9 mouse cellular contexts compared by ENCODE assay signal in the genomic region with DNA sequence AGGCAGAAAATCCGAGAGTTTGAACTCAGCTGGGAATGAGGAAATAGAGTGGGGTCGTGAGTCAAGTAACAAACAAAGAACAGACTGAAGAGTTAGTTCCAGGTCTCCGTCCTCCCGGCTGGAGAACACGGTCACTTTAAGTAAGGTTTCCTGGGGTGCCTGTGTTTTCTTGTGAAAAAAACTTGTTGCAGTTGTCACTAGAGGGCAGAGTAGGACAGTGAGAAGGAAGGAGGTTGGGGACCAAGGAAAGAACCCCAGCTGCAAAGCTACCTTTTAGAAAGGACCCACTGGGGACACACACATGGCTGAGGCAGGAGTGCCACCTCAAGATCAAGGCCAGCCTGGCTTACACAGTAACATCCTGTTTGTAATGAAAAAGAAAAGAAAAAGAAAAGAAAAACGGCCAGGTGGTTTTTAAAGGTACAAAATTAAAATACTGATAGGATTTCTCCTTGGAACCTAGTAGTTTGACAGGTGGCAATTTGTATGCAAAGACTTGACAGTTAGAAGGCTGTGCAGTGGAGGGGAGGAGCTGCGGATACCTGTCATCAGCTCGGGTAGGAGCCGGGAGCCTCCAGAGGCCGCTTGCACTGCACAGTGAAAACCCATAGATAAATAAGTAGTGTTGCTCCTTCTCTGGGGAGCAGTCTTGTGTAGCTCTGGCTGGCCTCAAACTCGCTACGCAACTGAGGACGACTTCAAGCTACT. TPM values are rescaled to one million over a fixed set of nuclear protein-coding genes. Genes with fewer than 3 reads are reported as not detected.
DNase-seq lines count a peak whose midpoint lies in the region; ATAC-seq lines count a peak whose summit lies in the region.
"Had no signal": no experiment of that assay in that cellular context is flagged by ENCODE, and none has a peak within 500 bp of the region (broad histone marks: within the 10 kb centered on the region; RNA-seq: fewer than 3 reads in every experiment).

No protein-coding gene starts in this region.

- ATAC-seq in midbrain, embryonic 16.5 days = no peak
- ATAC-seq in midbrain, embryonic 15.5 days (replicated peaks) = no peak
- ATAC-seq in limb, embryonic 12.5 days (ENCODE audit: insufficient number of reproducible peaks, insufficient read depth, low FRiP score, low TSS enrichment, low read depth) = no peak
- ATAC-seq in neutrophil, adult 5-6 weeks (ENCODE audit: extremely low read depth, insufficient number of reproducible peaks, low FRiP score, poor library complexity, severe bottlenecking) = peak; percentile 30; the same call in 1 of the 2 replicates

- no peaks in the 10 kb centered on the region for H3K27me3 ChIP-seq in midbrain, embryonic 16.5 days (ENCODE audit: control insufficient read depth, insufficient read depth, low read depth, low read length)
- no peaks in the 10 kb centered on the region; the same call in 1 of the 2 replicates for H3K27me3 ChIP-seq in midbrain, embryonic 15.5 days (replicated peaks)
- H3K27me3 ChIP-seq in limb, embryonic 12.5 days = no peaks in the 10 kb centered on the region
- H3K27me3 ChIP-seq: neural tube, embryonic 12.5 days had no signal

- H3K4me3 ChIP-seq in midbrain, embryonic 16.5 days (ENCODE audit: low read depth, low read length) = no peak overlapping the region
- no peak overlapping the region for H3K4me3 ChIP-seq in midbrain, embryonic 15.5 days
- H3K4me3 ChIP-seq in limb, embryonic 12.5 days (replicated peaks) = no peak overlapping the region
- H3K4me3 ChIP-seq: neural tube, embryonic 12.5 days had no signal

- intact Hi-C loops in gastrocnemius, postnatal 36 days (cut with DNase I) = loop anchor here (2.0 to 5.0 kb wide), 2 partner anchors 96 to 233 kb away; no protein-coding TSS in a partner anchor

- no peak overlapping the region for H3K4me2 ChIP-seq in midbrain, embryonic 16.5 days (ENCODE audit: low read length)
- no peak overlapping the region for H3K4me2 ChIP-seq in midbrain, embryonic 15.5 days
- H3K4me2 ChIP-seq in limb, embryonic 12.5 days = no peak overlapping the region
- H3K4me2 ChIP-seq: neural tube, embryonic 12.5 days had no signal

- WGBS in midbrain, embryonic 16.5 days = 14% methylated on average over 13 of the region's 13 CpGs
- WGBS in midbrain, embryonic 15.5 days = 19% methylated on average over 13 of the region's 13 CpGs
- 16% methylated on average over 13 of the region's 13 CpGs for WGBS in limb, embryonic 12.5 days

- peaks cover 16% of the 10 kb centered on the region for H3K36me3 ChIP-seq in midbrain, embryonic 16.5 days (ENCODE audit: control insufficient read depth, insufficient read depth, low read length)
- H3K36me3 ChIP-seq in midbrain, embryonic 15.5 days (replicated peaks) = peaks cover 14% of the 10 kb centered on the region; the same call in 1 of the 2 replicates
- peaks cover 33% of the 10 kb centered on the region for H3K36me3 ChIP-seq in limb, embryonic 12.5 days

- peak; percentile 74 for DNase-seq in T-cell, adult 2 months (ENCODE audit: low spot score)
- DNase-seq in heart, adult 8-10 months (ENCODE audit: low spot score) = peak; percentile 68
- DNase-seq in frontal cortex, postnatal 14 days (ENCODE audit: low spot score in 2 of 2) = no peak
- DNase-seq in gastrocnemius, postnatal 36 days = no peak

- 0 out of 2 replicates have a peak overlapping the region, but pooled peaks have one; percentile 3 for H3K9ac ChIP-seq in midbrain, embryonic 16.5 days (ENCODE audit: low read depth, low read length)
- no peak overlapping the region; the same call in 1 of the 2 replicates for H3K9ac ChIP-seq in midbrain, embryonic 15.5 days
- 0 out of 2 replicates have a peak overlapping the region, but pooled peaks have one; percentile 8 for H3K9ac ChIP-seq in limb, embryonic 12.5 days (replicated peaks)
- H3K9ac ChIP-seq: neural tube, embryonic 12.5 days had no signal

- H3K27ac ChIP-seq in midbrain, embryonic 16.5 days (ENCODE audit: low read length) = no peak overlapping the region
- H3K27ac ChIP-seq in midbrain, embryonic 15.5 days = no peak overlapping the region
- no peak overlapping the region for H3K27ac ChIP-seq in limb, embryonic 12.5 days
- H3K27ac ChIP-seq: neural tube, embryonic 12.5 days had no signal

- peaks cover 11% of the 10 kb centered on the region for H3K4me1 ChIP-seq in midbrain, embryonic 16.5 days (ENCODE audit: control insufficient read depth, insufficient read depth, low read length)
- H3K4me1 ChIP-seq in midbrain, embryonic 15.5 days = peaks cover 14% of the 10 kb centered on the region
- peaks cover 11% of the 10 kb centered on the region for H3K4me1 ChIP-seq in limb, embryonic 12.5 days (replicated peaks)

- H3K9me3 ChIP-seq in midbrain, embryonic 16.5 days (replicated peaks; ENCODE audit: control insufficient read depth, low read length, poor library complexity, severe bottlenecking) = no peaks in the 10 kb centered on the region
- H3K9me3 ChIP-seq in midbrain, embryonic 15.5 days = no peaks in the 10 kb centered on the region
- H3K9me3 ChIP-seq in limb, embryonic 12.5 days = no peaks in the 10 kb centered on the region
- H3K9me3 ChIP-seq: neural tube, embryonic 12.5 days had no signal

RNA-seq across cellular contexts. Expression of gene Eif3g, which starts 3.2 kb away (rescaled TPM):
- polyA plus RNA-seq in midbrain, embryonic 16.5 days (2015; fragmentation: Nextera tagmentation; extraction: Ambion mirVana) = 243 TPM in 2 replicates
- 245 and 249 TPM in 2 replicates for polyA plus RNA-seq in midbrain, embryonic 15.5 days (2015; fragmentation: Nextera tagmentation; extraction: Ambion mirVana)
- 100 to 1,000 TPM; 106 to 121 (median 110) TPM for total RNA-seq in heart, adult 8-10 months (2022)
- polyA plus RNA-seq in limb, embryonic 12.5 days (2016; fragmentation: Nextera tagmentation; extraction: Ambion mirVana) = 328 and 335 TPM in 2 replicates
- total RNA-seq in neutrophil, adult 5-6 weeks (2017) = 91.0 and 92.9 TPM in 2 replicates
- 10 to 100 TPM; 88.8 to 96.0 TPM for total RNA-seq in gastrocnemius, postnatal 36 days (2021)

RNA-seq across cellular contexts. Expression of gene Ppan, which starts 13.6 kb away (rescaled TPM):
- 48.8 and 51.1 TPM in 2 replicates for polyA plus RNA-seq in midbrain, embryonic 16.5 days (2015; fragmentation: Nextera tagmentation; extraction: Ambion mirVana)
- 49.1 and 50.5 TPM in 2 replicates for polyA plus RNA-seq in midbrain, embryonic 15.5 days (2015; fragmentation: Nextera tagmentation; extraction: Ambion mirVana)
- 1 to 10 TPM; 7.0 to 7.4 (median 7.1) TPM for total RNA-seq in heart, adult 8-10 months (2022)
- 78.9 and 82.1 TPM in 2 replicates for polyA plus RNA-seq in limb, embryonic 12.5 days (2016; fragmentation: Nextera tagmentation; extraction: Ambion mirVana)
- total RNA-seq in neutrophil, adult 5-6 weeks (2017) = 42.1 and 48.9 TPM in 2 replicates
- total RNA-seq in gastrocnemius, postnatal 36 days (2021) = 1 to 10 TPM; 6.1 to 8.7 TPM

RNA-seq across cellular contexts. Expression of gene Angptl6, which starts 22.1 kb away (rescaled TPM):
- polyA plus RNA-seq in midbrain, embryonic 16.5 days (2015; fragmentation: Nextera tagmentation; extraction: Ambion mirVana) = 15.2 and 17.7 TPM in 2 replicates
- polyA plus RNA-seq in midbrain, embryonic 15.5 days (2015; fragmentation: Nextera tagmentation; extraction: Ambion mirVana) = 15.3 and 16.8 TPM in 2 replicates
- total RNA-seq in heart, adult 8-10 months (2022) = 1 to 10 TPM; 3.7 to 5.7 (median 4.8) TPM
- polyA plus RNA-seq in limb, embryonic 12.5 days (2016; fragmentation: Nextera tagmentation; extraction: Ambion mirVana) = 2.2 and 2.3 TPM in 2 replicates
- 0.25 and 0.70 TPM in 2 replicates for total RNA-seq in neutrophil, adult 5-6 weeks (2017)
- total RNA-seq in gastrocnemius, postnatal 36 days (2021) = 1 to 10 TPM; 3.8 to 5.2 TPM

RNA-seq across cellular contexts. Expression of gene A230050P20Rik, which starts 33.2 kb away (rescaled TPM):
- 7.1 and 13.7 TPM in 2 replicates for polyA plus RNA-seq in midbrain, embryonic 16.5 days (2015; fragmentation: Nextera tagmentation; extraction: Ambion mirVana)
- 6.8 and 7.3 TPM in 2 replicates for polyA plus RNA-seq in midbrain, embryonic 15.5 days (2015; fragmentation: Nextera tagmentation; extraction: Ambion mirVana)
- total RNA-seq in heart, adult 8-10 months (2022) = 1 to 10 TPM; 3.4 to 6.0 (median 4.8) TPM
- 3.1 TPM in 2 replicates for polyA plus RNA-seq in limb, embryonic 12.5 days (2016; fragmentation: Nextera tagmentation; extraction: Ambion mirVana)
- 21.3 and 23.1 TPM in 2 replicates for total RNA-seq in neutrophil, adult 5-6 weeks (2017)
- total RNA-seq in gastrocnemius, postnatal 36 days (2021) = 1 to 10 TPM; 1.7 TPM

RNA-seq across cellular contexts. Expression of gene Dnmt1, which starts 58.1 kb away (rescaled TPM):
- polyA plus RNA-seq in midbrain, embryonic 16.5 days (2015; fragmentation: Nextera tagmentation; extraction: Ambion mirVana) = 67.7 and 71.7 TPM in 2 replicates
- polyA plus RNA-seq in midbrain, embryonic 15.5 days (2015; fragmentation: Nextera tagmentation; extraction: Ambion mirVana) = 73.4 and 78.1 TPM in 2 replicates
- 10 to 100 TPM; 10.8 to 14.5 (median 12.3) TPM for total RNA-seq in heart, adult 8-10 months (2022)
- polyA plus RNA-seq in limb, embryonic 12.5 days (2016; fragmentation: Nextera tagmentation; extraction: Ambion mirVana) = 135 and 144 TPM in 2 replicates
- total RNA-seq in neutrophil, adult 5-6 weeks (2017) = 58.3 and 60.4 TPM in 2 replicates
- 1 to 10 TPM; 6.0 to 7.7 TPM for total RNA-seq in gastrocnemius, postnatal 36 days (2021)

Comparison
In these comparisons a context has a peak if more than half of its experiments do, and no peak if none do; other contexts are left out.
1. DNase-seq: peak in T-cell, adult 2 months (single experiment) and heart, adult 8-10 months (single experiment); none in frontal cortex, postnatal 14 days (0 of 2) and gastrocnemius, postnatal 36 days (0 of 2).